Mouse (Mus musculus) bone marrow, adult 2 months (tissue): ENCODE results near the gene Cage1. TPM values are rescaled to one million over a fixed set of nuclear protein-coding genes. Genes with fewer than 3 reads are reported as not detected.

Source experiments
- H3K27ac ChIP-seq: fragments of 200-500 bp; 2 replicates; pipeline ENCODE4 v1.5.1; 2012; ENCODE audit warnings: low read depth, mild to moderate bottlenecking, control low read depth, inconsistent platforms, low read length; ENCODE audit not compliant: control insufficient read depth, poor library complexity, insufficient read depth
- H3K4me1 ChIP-seq: fragments of 200-500 bp; 2 replicates; pipeline ENCODE4 v1.6.1; 2011; ENCODE audit warnings: low read length; ENCODE audit not compliant: control insufficient read depth, insufficient read depth
- H3K4me3 ChIP-seq: fragments of 200-500 bp; replicated peaks from 2 replicates; pipeline ENCODE3; 2011; ENCODE audit warnings: mild to moderate bottlenecking, low read depth, low read length, control low read depth; ENCODE audit not compliant: control insufficient read depth
- CTCF ChIP-seq: fragments of 200-500 bp; IDR thresholded peaks from 2 replicates; pipeline ENCODE4 v1.5.1; 2011; ENCODE audit warnings: low read length, control low read depth; ENCODE audit not compliant: control insufficient read depth, insufficient read depth
- POLR2A ChIP-seq: fragments of 200-500 bp; IDR thresholded peaks from 2 replicates; pipeline ENCODE4 v1.6.1; 2011; ENCODE audit warnings: low read depth, mild to moderate bottlenecking, control low read depth, low read length, borderline replicate concordance; ENCODE audit not compliant: control insufficient read depth
- WGBS: fragments of 180-500 bp; shearing (Covaris S2); methylation state at CpG from one replicate; pipeline ENCODE4 v1.1.7; 2018; 5-methylcytosine and 5-hydroxymethylcytosine counted together
- polyA plus RNA-seq: library from polyadenylated mRNA; stranded (reverse); fragments of >200 nt; gene quantifications from 2 replicates; pipeline ENCODE4 v1.2.4, GENCODE M21; 2011; ENCODE audit warnings: low replicate concordance; ENCODE audit not compliant: missing spikeins, insufficient read depth, insufficient read length

Cage1 gene
- 0.70 and 0.74 TPM in 2 replicates for polyA plus RNA-seq

DNA sequence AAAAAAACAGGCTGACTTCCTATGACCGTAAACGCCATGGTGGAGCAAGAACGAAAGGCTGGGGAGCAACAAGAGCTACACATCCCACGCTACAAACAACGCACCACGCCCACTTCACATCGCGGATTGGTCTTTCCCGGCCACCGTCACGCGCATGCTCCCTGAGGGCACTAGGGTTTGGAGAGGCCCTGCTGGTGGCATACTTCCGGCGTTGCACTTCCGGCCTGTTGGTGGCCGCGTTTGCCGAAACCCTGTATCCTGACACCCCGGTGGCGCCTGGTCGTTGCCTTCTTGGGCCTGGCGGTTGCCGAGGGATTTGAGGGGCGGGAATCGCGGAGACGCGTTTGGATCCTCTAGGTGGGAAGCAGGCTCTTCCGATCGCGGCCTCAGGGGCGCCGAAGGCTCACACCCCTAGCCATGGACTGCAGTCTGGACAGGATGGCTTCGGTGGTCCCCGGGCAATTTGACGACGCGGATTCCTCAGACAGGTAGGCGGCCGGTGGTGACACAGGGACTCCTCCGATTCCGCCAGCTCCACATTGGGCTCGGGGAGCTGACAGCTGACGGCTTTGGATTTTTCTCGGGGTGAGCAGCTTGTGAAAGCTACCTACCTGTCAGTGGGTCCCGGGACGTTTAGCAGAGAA lies at the start of gene Cage1:
Gene Cage1, minus strand, starts transcription at position 26 of the 644 bp plus-strand sequence.
- TF ChIP-seq POLR2A (peak; percentile 74; the same call in 1 of the 2 replicates), CTCF (peak; percentile 36)
- Histone ChIP-seq H3K4me1 (peaks cover 1% of the 10 kb centered on the region; the same call in 1 of the 2 replicates), H3K27ac (peak within 1 kb of the TSS; percentile 73), H3K4me3 (peak within 1 kb of the TSS; percentile 86)
- under 1% methylated on average over 47 of the region's 47 CpGs for WGBS

DNA sequence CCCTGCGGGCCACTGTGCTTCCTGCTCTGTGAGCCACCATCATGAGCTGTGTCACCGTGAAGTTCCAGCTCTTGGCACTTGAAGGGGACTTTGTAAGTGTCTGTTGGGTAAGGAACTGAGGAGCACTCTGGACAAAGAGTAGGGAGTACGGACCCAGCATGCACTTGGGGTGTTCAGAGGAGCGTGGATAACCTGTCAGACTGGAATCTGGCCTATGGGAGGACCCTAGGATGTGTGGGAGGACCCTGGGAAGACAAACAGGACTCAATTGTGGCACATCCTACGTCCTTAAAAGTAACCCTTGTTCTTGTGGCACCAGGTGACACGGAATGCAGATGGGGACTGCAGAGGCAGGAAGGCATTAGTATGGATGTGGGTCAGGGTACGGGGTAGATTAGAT lies 44.3 kb upstream of the Cage1 start:
- 68% methylated on average over 7 of the region's 7 CpGs for WGBS
- no peak for TF ChIP-seq POLR2A
- no peak for TF ChIP-seq CTCF
- Histone ChIP-seq H3K27ac (no peak overlapping the region), H3K4me3 (no peak overlapping the region), H3K4me1 (no peaks in the 10 kb centered on the region)

DNA sequence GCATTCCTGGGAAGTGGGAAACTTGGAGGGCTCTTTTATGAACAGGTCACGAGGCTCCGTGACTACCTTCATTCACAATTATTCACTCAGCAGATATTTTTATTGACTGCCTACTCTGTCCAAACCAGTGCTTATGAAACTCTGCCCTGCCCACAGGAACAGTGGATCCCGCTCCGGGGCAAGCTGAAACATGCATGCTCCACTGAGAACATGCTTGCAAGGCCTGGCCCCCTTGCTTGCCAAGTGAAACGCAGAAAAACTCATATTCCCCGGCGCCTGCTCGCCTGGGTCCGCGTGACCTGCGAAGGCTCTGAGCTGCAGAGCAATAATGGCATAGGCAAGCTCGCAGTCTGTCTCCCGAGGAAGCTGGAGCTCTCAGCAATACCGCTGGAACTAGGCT lies 43.9 kb upstream of the Cage1 start:
- Histone ChIP-seq H3K4me3 (no peak overlapping the region), H3K4me1 (no peaks in the 10 kb centered on the region), H3K27ac (no peak overlapping the region)
- 81% methylated on average over 14 of the region's 14 CpGs for WGBS
- TF ChIP-seq CTCF, result no peak
- TF ChIP-seq POLR2A, result no peak

DNA sequence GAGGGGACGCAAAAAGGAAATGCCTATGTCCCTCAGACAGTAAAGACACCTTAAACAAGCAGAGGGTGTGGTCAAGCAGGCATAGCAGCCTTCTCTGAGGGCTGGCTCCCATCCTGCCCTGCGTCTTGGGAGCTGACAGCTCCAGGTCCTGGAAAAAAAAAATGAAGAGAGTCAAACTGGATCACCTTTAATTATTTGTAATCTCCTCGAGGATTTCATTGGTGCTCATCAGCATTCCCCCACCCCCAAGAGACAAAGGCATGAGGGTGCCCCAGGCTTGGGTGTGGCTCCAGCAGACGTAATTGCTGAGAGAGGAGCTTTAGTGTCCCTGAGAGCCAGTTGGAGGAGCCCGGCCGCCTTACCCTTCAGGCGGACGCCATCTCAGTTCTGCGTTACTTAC lies 43.1 kb upstream of the Cage1 start:
- no peak overlapping the region for H3K27ac ChIP-seq
- no peak overlapping the region for H3K4me3 ChIP-seq
- H3K4me1 ChIP-seq, result no peaks in the 10 kb centered on the region
- WGBS, result 75% methylated on average over 9 of the region's 9 CpGs
- TF ChIP-seq POLR2A (no peak), CTCF (no peak)

DNA sequence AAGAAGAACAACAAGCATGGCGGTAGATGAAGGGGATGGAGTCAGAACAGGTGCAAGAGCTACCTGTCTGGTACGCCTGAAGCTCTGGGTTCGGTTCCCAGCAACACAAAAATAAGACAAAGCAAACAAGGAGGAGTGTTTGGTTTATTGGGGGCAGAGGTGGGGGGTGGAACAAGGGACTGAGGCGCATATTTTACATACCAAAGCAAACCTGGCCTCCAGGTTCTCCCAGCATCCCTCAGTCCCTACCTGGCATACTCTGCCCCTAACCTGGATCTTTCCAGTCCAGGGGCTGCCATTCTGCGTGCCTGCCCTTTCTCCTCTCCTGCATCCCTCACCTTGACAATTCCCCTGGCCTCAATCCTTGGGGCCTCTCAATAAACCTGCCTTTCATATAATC lies 42.5 kb upstream of the Cage1 start:
- Histone ChIP-seq H3K4me1 (no peaks in the 10 kb centered on the region), H3K27ac (no peak overlapping the region), H3K4me3 (no peak overlapping the region)
- WGBS, result 74% methylated on average over 5 of the region's 5 CpGs
- TF ChIP-seq CTCF (no peak), POLR2A (no peak)

DNA sequence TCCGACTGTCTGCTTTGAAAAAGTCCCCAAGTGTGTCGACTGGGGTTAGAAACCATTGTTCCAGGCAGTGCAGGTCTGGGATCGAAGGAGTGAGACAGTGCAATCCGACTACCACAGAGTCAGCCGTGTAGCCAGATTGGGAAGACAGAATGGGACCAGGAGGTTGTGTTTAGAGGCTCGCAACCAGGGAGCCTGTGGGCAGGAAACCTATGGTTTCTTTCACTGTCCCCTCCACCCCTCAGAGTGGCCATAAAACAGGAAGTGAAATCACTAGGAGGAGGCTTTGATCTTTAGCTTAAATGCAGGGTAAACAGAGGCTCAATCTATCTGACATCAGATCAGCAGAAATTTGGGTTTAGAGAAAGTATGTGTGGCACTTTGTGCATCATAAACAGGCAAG lies 42.0 kb upstream of the Cage1 start:
- no peak overlapping the region for H3K4me3 ChIP-seq
- WGBS, result 30% methylated on average over 6 of the region's 6 CpGs
- TF ChIP-seq CTCF (no peak), POLR2A (no peak)
- H3K27ac ChIP-seq, result no peak overlapping the region
- no peaks in the 10 kb centered on the region for H3K4me1 ChIP-seq

DNA sequence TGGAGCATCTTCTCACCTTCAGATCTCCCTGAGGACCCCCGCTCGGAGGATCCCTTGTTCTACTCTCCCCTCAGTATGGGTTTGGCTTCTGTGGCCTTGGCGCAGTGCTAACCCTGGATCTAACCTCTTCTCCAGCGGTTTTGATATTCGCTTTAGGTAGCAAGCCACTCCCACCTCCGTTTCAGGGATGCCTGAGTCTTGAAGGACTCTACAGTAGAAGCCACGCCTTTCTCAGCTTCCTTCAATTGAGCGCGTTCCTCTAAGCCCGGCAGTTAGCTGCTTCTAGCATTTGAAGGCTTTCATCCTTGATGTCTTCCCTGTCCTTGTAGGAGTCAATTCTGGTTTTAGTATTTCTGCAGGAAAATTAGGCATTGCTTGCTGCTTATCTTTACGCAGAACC lies 40.2 kb upstream of the Cage1 start:
- H3K4me1 ChIP-seq, result no peaks in the 10 kb centered on the region
- H3K27ac ChIP-seq, result no peak overlapping the region
- 14% methylated on average over 11 of the region's 11 CpGs for WGBS
- no peak overlapping the region for H3K4me3 ChIP-seq
- no peak for TF ChIP-seq CTCF
- TF ChIP-seq POLR2A, result no peak

DNA sequence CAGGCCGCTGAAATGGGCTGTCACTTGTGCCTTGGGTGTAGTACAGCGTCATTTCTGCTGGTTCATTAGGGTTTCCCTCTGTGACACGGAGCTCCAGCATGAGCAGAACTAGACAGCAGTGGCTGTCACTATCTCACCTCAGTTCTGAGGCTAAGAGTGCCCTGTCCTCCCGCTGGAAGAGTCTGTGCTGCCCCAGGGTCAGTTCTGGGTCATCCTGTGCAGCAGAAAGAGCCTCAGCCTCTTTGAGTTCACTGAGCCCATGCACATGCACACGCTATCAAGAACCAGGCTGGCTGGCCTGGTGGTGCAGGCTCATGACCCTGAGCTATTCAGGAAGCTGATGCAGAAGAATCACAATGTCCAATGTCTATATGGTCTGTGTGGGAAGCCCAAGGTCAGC lies 37.5 kb upstream of the Cage1 start:
- Histone ChIP-seq H3K4me3 (no peak overlapping the region), H3K27ac (no peak overlapping the region), H3K4me1 (no peaks in the 10 kb centered on the region)
- TF ChIP-seq POLR2A (no peak), CTCF (no peak)
- WGBS, result 29% methylated on average over 5 of the region's 5 CpGs
